Mouse (Mus musculus) brain, embryonic 14.5 days (tissue): ENCODE measurements around the gene Thoc6. TPM values are rescaled to one million over a fixed set of nuclear protein-coding genes. Genes with fewer than 3 reads are reported as not detected.
A peak's percentile ranks its signal among the peaks of the same experiment; 100 is the strongest.

Source experiments
- DNase-seq: peaks from one replicate; pipeline ENCODE4 v3.0.0-alpha.2; 2011; ENCODE audit warnings: low read depth
- CTCF ChIP-seq: fragments of 200-500 bp; IDR thresholded peaks from 2 replicates; pipeline ENCODE4 v1.5.1; 2012; ENCODE audit warnings: inconsistent platforms, mild to moderate bottlenecking, moderate library complexity, borderline replicate concordance; ENCODE audit not compliant: insufficient read depth, insufficient read length; ENCODE audit errors: extremely low read depth
- POLR2A ChIP-seq: fragments of 200-500 bp; IDR thresholded peaks from 2 replicates; pipeline ENCODE4 v1.6.1; 2012; ENCODE audit warnings: mild to moderate bottlenecking, inconsistent platforms, borderline replicate concordance; ENCODE audit not compliant: poor library complexity, insufficient read depth, insufficient read length, severe bottlenecking; ENCODE audit errors: extremely low read depth
- polyA plus RNA-seq: library from polyadenylated mRNA; depleted of rRNA; stranded (reverse); fragments of >200 nt; gene quantifications from 2 replicates; pipeline ENCODE4 v1.2.3, GENCODE M21; 2012; rRNA removed

Thoc6 gene
- polyA plus RNA-seq, 1 experiment: 38.7 TPM

DNA sequence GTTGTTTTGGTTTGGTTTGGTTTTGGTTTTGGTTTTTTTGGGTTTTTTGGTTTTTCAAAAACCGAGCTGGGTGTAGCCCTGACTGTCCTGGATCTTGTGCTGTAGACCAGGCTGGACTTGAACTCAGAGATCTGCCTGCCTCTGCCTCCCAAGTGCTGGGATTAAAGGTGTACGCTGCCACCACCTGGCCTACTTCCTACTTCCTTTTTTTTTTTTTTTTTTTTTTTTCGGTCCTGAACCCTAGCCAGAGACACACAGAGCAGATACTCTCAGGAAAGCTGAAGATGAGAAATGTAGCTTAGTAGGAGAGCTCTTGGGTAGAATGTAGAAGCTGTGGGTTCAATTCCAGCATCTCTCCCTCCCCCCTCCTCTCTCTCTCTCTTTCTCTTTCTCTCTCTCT is 15.2 kb downstream of the Thoc6 start:
- no peak for TF ChIP-seq POLR2A
- TF ChIP-seq CTCF: no peak
- no peak for DNase-seq

- no peak for DNase-seq
- TF ChIP-seq POLR2A (no peak), CTCF (no peak)
These were observed 19.3 kb downstream of the Thoc6 start for GRCm38 (mm10) chr17:23654410-23654809.

- DNase-seq: no peak
- no peak for TF ChIP-seq CTCF
- TF ChIP-seq POLR2A: no peak
These were observed 19.7 kb downstream of the Thoc6 start for GRCm38 (mm10) chr17:23654001-23654400.

DNA sequence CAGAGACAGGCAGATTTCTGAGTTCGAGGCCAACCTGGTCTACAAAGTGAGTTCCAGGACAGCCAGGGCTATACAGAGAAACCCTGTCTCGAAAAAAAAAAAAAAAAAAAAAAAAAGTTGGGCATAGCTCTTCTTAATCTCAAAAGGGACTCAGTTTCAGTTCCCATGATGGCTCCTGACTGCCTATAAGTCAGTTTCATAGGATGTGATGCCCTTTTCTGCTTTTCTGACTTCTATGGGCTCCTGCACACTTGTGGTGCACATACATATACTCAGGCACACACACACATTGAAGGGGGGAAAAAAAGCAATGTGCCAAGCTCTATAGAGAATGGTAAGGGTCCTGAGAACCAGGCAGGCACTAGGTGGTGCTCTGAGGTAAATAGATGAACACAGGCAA is 20.4 kb downstream of the Thoc6 start:
- no peak for TF ChIP-seq POLR2A
- TF ChIP-seq CTCF: no peak; the same call in 1 of the 2 replicates
- no peak for DNase-seq

DNA sequence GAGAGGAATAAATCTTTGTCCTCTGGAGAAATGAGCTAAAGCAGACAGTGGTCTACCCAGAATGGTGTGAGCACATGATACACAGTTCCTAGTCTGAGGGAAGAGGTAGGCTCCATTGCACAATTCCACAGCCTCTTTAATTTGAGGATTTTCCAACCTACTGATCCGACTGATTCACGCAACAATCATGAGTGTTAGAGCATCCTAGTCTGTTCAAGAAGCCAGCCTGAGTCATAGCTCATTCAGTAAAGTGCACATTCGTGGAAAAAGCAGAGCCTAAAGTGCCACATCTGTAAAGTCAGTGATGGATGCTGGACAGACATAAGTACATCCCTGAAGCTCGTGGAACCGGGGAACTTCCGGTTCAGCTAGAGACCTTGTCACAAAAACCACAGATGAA is 22.3 kb downstream of the Thoc6 start:
- no peak for DNase-seq
- TF ChIP-seq CTCF: no peak
- TF ChIP-seq POLR2A: no peak

DNA sequence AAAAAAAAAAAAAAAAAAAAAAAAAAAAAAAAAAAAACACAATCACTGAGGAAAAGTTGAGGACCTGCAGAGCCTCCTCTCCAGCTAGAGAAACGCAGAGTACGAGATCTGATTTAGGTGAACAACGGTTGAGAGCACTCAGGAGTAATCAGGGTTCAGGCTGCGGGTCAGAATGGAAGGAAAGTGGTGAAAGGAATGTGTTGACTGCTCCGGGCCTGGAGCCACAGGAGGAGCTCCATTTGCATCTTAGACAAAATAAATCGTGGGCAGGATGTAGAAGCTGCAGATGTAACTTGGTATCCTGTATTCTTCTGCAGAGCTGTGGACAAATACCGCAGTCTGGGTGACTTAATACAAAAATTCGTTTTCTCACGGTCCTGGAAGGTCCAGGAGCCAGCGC is 27.8 kb downstream of the Thoc6 start:
- TF ChIP-seq POLR2A: no peak
- no peak for TF ChIP-seq CTCF
- DNase-seq: no peak

DNA sequence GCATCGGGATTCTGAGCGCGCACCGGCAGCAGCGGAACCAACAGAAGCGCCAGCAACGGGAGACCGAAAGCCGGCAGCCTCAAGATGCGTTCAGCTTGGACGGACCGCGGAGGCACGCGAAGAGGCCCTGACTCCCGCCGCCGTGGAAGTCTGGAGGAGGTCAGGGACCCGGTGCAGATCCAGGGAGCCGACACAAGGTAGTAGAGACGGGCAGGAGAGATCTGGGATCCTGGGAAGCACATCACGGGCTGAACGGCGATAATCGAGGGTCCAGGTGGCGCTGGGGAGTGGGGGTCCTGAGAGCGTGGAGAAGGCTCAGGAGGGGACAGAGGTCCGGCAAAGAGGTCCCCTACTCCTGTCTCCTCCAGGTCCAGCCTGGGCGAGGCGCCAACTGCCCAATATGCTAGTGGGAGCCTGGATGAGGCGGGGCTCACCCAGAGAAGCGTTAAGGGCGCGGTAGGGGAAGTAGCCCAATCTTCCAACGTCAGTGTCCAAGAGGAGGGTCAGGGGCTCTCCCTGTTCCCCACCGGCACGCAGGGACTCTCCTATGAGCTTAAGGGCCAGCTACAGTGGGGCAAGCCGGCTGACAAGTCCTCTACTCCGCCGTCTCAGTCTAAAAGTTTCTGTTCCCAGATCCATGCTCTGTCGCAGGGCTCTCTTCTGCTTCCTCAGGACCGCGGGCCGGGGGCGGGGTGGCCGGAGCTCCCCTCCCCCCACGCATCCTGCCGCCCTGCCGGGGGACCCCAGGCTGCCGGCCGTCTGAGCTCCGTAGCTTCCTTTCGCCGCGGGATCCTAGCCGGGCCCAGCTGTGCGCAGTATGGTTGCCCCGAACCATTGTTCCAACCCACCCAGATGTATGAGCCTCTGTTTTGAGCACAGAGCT is 28.8 kb downstream of the Thoc6 start, which contains the start of gene Mmp25:
TSS of gene Mmp25 (minus strand) at position 665 of the 883 bp plus-strand sequence.
- TF ChIP-seq CTCF (no peak), POLR2A (no peak)
- peak; percentile 14 for DNase-seq

- TF ChIP-seq CTCF: no peak
- TF ChIP-seq POLR2A: no peak
- DNase-seq: no peak
These were observed 42.4 kb downstream of the Thoc6 start for GRCm38 (mm10) chr17:23631241-23631640.

GRCm38 (mm10) chr17:23630195-23631020 is 43.3 kb downstream of the Thoc6 start:
- TF ChIP-seq POLR2A: no peak
- peak; percentile 84 for TF ChIP-seq CTCF
- peak; percentile 77 for DNase-seq

DNA sequence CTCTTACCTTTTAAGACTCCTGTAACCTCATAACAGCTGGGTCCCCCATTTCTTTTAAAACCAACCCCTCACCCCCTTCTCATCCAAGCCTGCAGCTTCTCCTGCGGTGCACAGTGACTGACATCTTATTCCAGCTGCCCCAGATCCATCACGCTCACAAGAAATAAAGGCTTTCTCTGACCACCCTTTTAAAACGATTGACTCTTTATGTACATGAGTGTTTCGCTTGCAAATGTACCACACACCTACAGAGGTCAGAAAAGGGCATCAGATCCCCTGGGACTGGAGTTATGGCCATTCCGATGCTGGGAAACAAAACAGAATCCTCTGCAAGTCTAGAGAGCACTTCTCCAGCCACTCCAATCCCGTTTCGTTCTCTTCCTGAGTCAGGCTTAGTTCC is 45.9 kb downstream of the Thoc6 start:
- no peak for DNase-seq
- TF ChIP-seq POLR2A (no peak), CTCF (no peak)

DNA sequence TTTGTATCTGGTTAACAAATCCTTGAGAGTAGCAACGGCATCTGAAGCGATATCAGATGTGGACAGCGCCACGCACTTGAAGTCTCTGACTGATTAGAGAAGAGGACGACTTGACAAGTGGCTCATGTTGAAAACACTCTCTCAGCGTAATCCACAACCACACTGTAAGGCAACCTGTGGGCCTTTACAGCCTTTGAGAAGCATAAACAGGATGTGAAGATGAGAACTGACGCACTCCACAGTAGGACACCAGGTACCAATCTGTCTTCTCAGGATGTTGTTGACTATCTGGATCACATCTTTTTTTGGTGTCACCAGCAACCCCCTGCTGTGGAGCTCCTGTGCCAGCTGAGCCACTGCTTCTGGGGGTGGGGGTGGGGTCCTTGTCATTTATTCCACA is 53.3 kb downstream of the Thoc6 start:
- no peak for DNase-seq
- TF ChIP-seq CTCF: no peak
- TF ChIP-seq POLR2A: no peak

Other genes starting within 250 kb of the Thoc6 start
- not detected in 2 replicates for gene Vmn2r117, start 194.2 kb downstream of the Thoc6 start, polyA plus RNA-seq
- 16.7 and 21.4 TPM in 2 replicates for gene Zfp213, start 109.6 kb downstream of the Thoc6 start, polyA plus RNA-seq
- gene Zfp13, start 74.4 kb downstream of the Thoc6 start, polyA plus RNA-seq: 46.8 and 47.4 TPM in 2 replicates
- gene Zscan10, start 73.0 kb downstream of the Thoc6 start, polyA plus RNA-seq: 0.05 and 0.22 TPM in 2 replicates
- gene Mmp25, start 28.6 kb downstream of the Thoc6 start, polyA plus RNA-seq: 1.3 and 1.9 TPM in 2 replicates
- gene Bicdl2, start 13.4 kb downstream of the Thoc6 start, polyA plus RNA-seq: 0.08 and 0.24 TPM in 2 replicates
- gene Hcfc1r1, start 286 bp downstream of the Thoc6 start, polyA plus RNA-seq: 67.6 and 81.2 TPM in 2 replicates
- 1.7 and 2.1 TPM in 2 replicates for gene Tnfrsf12a, start 3.6 kb upstream of the Thoc6 start, polyA plus RNA-seq
- gene Cldn6, start 5.4 kb upstream of the Thoc6 start, polyA plus RNA-seq: 0.83 and 1.3 TPM in 2 replicates
- gene Cldn9, start 10.1 kb upstream of the Thoc6 start, polyA plus RNA-seq: 0.92 and 0.93 TPM in 2 replicates
- 0.14 and 0.28 TPM in 2 replicates for gene 1520401A03Rik, start 48.9 kb upstream of the Thoc6 start, polyA plus RNA-seq
- 24.4 and 47.9 TPM in 2 replicates for gene Pkmyt1, start 52.5 kb upstream of the Thoc6 start, polyA plus RNA-seq
- gene Paqr4, start 67.0 kb upstream of the Thoc6 start, polyA plus RNA-seq: 33.3 and 41.0 TPM in 2 replicates
- gene Kremen2, start 72.0 kb upstream of the Thoc6 start, polyA plus RNA-seq: 2.8 and 3.7 TPM in 2 replicates
- gene Flywch1, start 97.7 kb upstream of the Thoc6 start, polyA plus RNA-seq: 110 and 150 TPM in 2 replicates
- gene Flywch2, start 112.2 kb upstream of the Thoc6 start, polyA plus RNA-seq: 54.6 and 59.4 TPM in 2 replicates
- gene Srrm2, start 116.7 kb upstream of the Thoc6 start, polyA plus RNA-seq: 749 and 826 TPM in 2 replicates
- gene Elob, start 155.3 kb upstream of the Thoc6 start, polyA plus RNA-seq: 824 and 1,130 TPM in 2 replicates
- gene Prss33, start 162.2 kb upstream of the Thoc6 start, polyA plus RNA-seq: 0.38 and 0.54 TPM in 2 replicates
- gene Prss32, start 170.0 kb upstream of the Thoc6 start, polyA plus RNA-seq: 0.04 and 0.24 TPM in 2 replicates
- 1.3 and 2.1 TPM in 2 replicates for gene Prss41, start 170.3 kb upstream of the Thoc6 start, polyA plus RNA-seq
- not detected in 2 replicates for gene Prss21, start 194.2 kb upstream of the Thoc6 start, polyA plus RNA-seq
- not detected in 2 replicates for gene Dcpp1, start 207.0 kb upstream of the Thoc6 start, polyA plus RNA-seq
- gene Dcpp2, start 207.0 kb upstream of the Thoc6 start, polyA plus RNA-seq: not detected in 2 replicates
- not detected in 2 replicates for gene Dcpp3, start 243.6 kb upstream of the Thoc6 start, polyA plus RNA-seq